Mouse (Mus musculus) heart, adult 2 months (tissue): ENCODE measurements at regions not wholly inside any gene's neighbourhood (a gene's known extent, or its start where the extent isn't known, plus 50 kb on each side); places are given as distances from the start of the nearest gene placed in this dataset.

Source experiments
- DNase-seq, 2 experiments: peaks; one replicate each; pipeline ENCODE4 v3.0.0; 2021
- H3K27ac ChIP-seq: fragments of 200-600 bp; 2 replicates; pipeline ENCODE4 v1.8.1; 2022
- H3K27me3 ChIP-seq: fragments of 200-500 bp; 2 replicates; pipeline ENCODE4 v1.6.1; 2012; ENCODE audit warnings: mild to moderate bottlenecking, low read length, inconsistent platforms, mixed read lengths; ENCODE audit not compliant: control insufficient read depth, insufficient read depth
- H3K36me3 ChIP-seq: fragments of 200-500 bp; 2 replicates; pipeline ENCODE4 v1.6.1; 2012; ENCODE audit warnings: low read length, inconsistent platforms; ENCODE audit not compliant: control insufficient read depth, insufficient read depth
- H3K4me1 ChIP-seq: fragments of 200-500 bp; 2 replicates; pipeline ENCODE4 v1.6.1; 2011; ENCODE audit warnings: low read length; ENCODE audit not compliant: control insufficient read depth, insufficient read depth
- H3K4me3 ChIP-seq: fragments of 200-600 bp; 2 replicates; pipeline ENCODE4 v1.8.1; 2022
- H3K79me2 ChIP-seq: fragments of 200-500 bp; replicated peaks from 2 replicates; pipeline ENCODE4 v1.6.1; 2012; ENCODE audit warnings: mild to moderate bottlenecking, inconsistent platforms, low read length, moderate library complexity, mixed read lengths; ENCODE audit not compliant: control insufficient read depth, insufficient read depth
- H3K9ac ChIP-seq: fragments of 200-500 bp; 2 replicates; pipeline ENCODE4 v1.6.1; 2012; ENCODE audit warnings: low read depth, mild to moderate bottlenecking, control low read depth, inconsistent platforms, low read length, mixed read lengths
- CTCF ChIP-seq: fragments of 200-600 bp; IDR thresholded peaks from 2 replicates; pipeline ENCODE4 v1.8.1; 2022; ENCODE audit warnings: antibody characterized with exemption, mild to moderate bottlenecking, moderate library complexity
- EP300 ChIP-seq: fragments of 200-500 bp; IDR thresholded peaks from 2 replicates; pipeline ENCODE4 v1.6.1; 2011; ENCODE audit warnings: low read depth, low read length, control low read depth; ENCODE audit not compliant: insufficient read depth
- POLR2A ChIP-seq: fragments of 200-500 bp; IDR thresholded peaks from 2 replicates; pipeline ENCODE4 v1.6.1; 2011; ENCODE audit warnings: mild to moderate bottlenecking, low read depth, low read length, control low read depth; ENCODE audit not compliant: insufficient read depth
- WGBS: fragments of 180-500 bp; shearing (Covaris S2); methylation state at CpG from one replicate; pipeline ENCODE4 v1.1.7; 2018; 5-methylcytosine and 5-hydroxymethylcytosine counted together
- intact Hi-C: fragments of 180-260 bp; cut with DNase I; formaldehyde crosslinking; loops from one replicate; pipeline ENCODE4 v1.15.1; 2025

DNA sequence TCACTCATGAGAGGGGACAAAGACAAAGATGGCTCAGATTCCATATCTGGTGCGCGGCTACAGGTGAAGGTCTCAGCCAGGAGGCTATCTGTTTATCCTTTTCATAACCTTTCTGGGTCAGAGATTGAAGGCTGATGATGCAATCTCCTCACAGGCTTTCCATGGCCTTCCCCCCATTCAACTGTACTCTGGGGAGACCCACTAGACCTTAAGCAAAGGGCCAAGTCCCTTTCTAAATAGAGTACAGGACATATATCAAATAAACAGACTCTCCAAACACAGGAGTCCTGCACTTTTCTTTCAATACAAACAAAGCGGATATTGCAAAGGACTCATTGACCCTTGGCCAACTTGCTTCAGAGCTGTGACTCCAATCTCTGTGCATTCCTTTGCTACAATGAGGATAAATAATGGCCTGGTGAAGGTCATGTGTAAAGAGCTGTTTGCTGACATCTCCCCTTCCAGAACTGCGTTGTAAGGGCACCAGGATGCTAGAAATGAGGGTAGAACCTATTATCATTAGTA is 267.3 kb downstream of the Rnd3 start:
- H3K4me1 ChIP-seq = no peaks in the 10 kb centered on the region
- H3K79me2 ChIP-seq = no peaks in the 10 kb centered on the region
- H3K27ac ChIP-seq = no peak overlapping the region
- no peak overlapping the region for H3K9ac ChIP-seq
- WGBS = 87% methylated on average over 4 of the region's 4 CpGs
- intact Hi-C loops = no loop called here
- H3K36me3 ChIP-seq = no peaks in the 10 kb centered on the region
- TF ChIP-seq POLR2A = no peak
- TF ChIP-seq CTCF = no peak
- H3K4me3 ChIP-seq = no peak overlapping the region
- H3K27me3 ChIP-seq = no peaks in the 10 kb centered on the region
- no peak for DNase-seq

DNA sequence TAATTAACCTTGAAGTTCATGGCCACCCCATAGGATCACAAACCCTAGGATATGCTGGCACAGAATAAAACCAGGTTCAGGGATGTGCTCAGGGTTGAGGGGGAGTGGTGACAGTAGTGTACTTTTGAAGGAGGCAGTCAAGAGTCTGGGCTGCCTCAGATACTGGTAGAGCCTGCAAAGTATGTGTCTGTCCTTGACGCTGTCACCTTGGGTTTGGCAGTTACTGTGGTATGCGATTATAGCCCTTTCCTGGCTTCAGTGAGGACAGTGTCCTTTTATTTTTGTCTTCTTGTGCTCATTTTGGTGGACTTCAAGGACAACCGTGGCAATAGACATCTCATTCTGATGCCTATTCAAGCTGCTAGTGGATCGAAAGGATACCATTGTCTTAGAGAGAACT is 268.1 kb downstream of the Rnd3 start:
- H3K4me3 ChIP-seq = no peak overlapping the region
- peak in 1 of 2 experiments; percentile 30 for DNase-seq
- no peak overlapping the region for H3K27ac ChIP-seq
- intact Hi-C loops = no loop called here
- 58% methylated on average over 4 of the region's 4 CpGs for WGBS
- H3K36me3 ChIP-seq = no peaks in the 10 kb centered on the region
- H3K4me1 ChIP-seq = no peaks in the 10 kb centered on the region
- no peak overlapping the region for H3K9ac ChIP-seq
- TF ChIP-seq POLR2A = no peak
- no peak for TF ChIP-seq EP300
- TF ChIP-seq CTCF = no peak
- H3K27me3 ChIP-seq = no peaks in the 10 kb centered on the region
- H3K79me2 ChIP-seq = no peaks in the 10 kb centered on the region

GRCm38 (mm10) chr2:50877716-50878115 is 271.2 kb downstream of the Rnd3 start:
- no peak overlapping the region for H3K4me3 ChIP-seq
- no peak overlapping the region for H3K27ac ChIP-seq
- no peaks in the 10 kb centered on the region for H3K4me1 ChIP-seq
- intact Hi-C loops = no loop called here
- no peaks in the 10 kb centered on the region for H3K27me3 ChIP-seq
- H3K36me3 ChIP-seq = no peaks in the 10 kb centered on the region
- H3K79me2 ChIP-seq = no peaks in the 10 kb centered on the region
- DNase-seq = peak; percentile 40 to 60
- no peak overlapping the region for H3K9ac ChIP-seq
- WGBS = 76% methylated on average over 17 of the region's 17 CpGs
- TF ChIP-seq POLR2A (no peak), EP300 (no peak), CTCF (no peak)

- WGBS = 80% methylated on average over 6 of the region's 6 CpGs
- intact Hi-C loops = no loop called here
- no peak for DNase-seq
- no peak for TF ChIP-seq POLR2A
- no peak for TF ChIP-seq EP300
- TF ChIP-seq CTCF = no peak
- Histone ChIP-seq H3K27me3 (no peaks in the 10 kb centered on the region), H3K27ac (no peak overlapping the region), H3K79me2 (no peaks in the 10 kb centered on the region), H3K4me3 (no peak overlapping the region), H3K4me1 (no peaks in the 10 kb centered on the region), H3K36me3 (no peaks in the 10 kb centered on the region), H3K9ac (no peak overlapping the region)
These were observed 273.8 kb downstream of the Rnd3 start for GRCm38 (mm10) chr2:50875072-50875471.

GRCm38 (mm10) chr2:50853538-50854244 is 295.2 kb downstream of the Rnd3 start:
- H3K4me3 ChIP-seq = no peak overlapping the region
- no peak for TF ChIP-seq POLR2A
- no peak for TF ChIP-seq EP300
- TF ChIP-seq CTCF = no peak
- H3K79me2 ChIP-seq = no peaks in the 10 kb centered on the region
- no peak overlapping the region for H3K9ac ChIP-seq
- no peak overlapping the region for H3K27ac ChIP-seq
- H3K36me3 ChIP-seq = no peaks in the 10 kb centered on the region
- no peak for DNase-seq
- H3K4me1 ChIP-seq = no peaks in the 10 kb centered on the region
- 73% methylated on average over 8 of the region's 8 CpGs for WGBS
- H3K27me3 ChIP-seq = no peaks in the 10 kb centered on the region
- intact Hi-C loops = no loop called here

- no peak overlapping the region for H3K9ac ChIP-seq
- no peaks in the 10 kb centered on the region for H3K79me2 ChIP-seq
- no peak overlapping the region for H3K4me3 ChIP-seq
- intact Hi-C loops = no loop called here
- H3K4me1 ChIP-seq = no peaks in the 10 kb centered on the region
- no peaks in the 10 kb centered on the region for H3K27me3 ChIP-seq
- 91% methylated on average over 2 of the region's 2 CpGs for WGBS
- no peaks in the 10 kb centered on the region for H3K36me3 ChIP-seq
- H3K27ac ChIP-seq = no peak overlapping the region
- no peak for DNase-seq
- no peak for TF ChIP-seq POLR2A
- no peak for TF ChIP-seq CTCF
- no peak for TF ChIP-seq EP300
These were observed 296.4 kb downstream of the Rnd3 start for GRCm38 (mm10) chr2:50852413-50852919.
